Mouse (Mus musculus): ENCODE measurements at regions not wholly inside any gene's neighbourhood (a gene's known extent, or its start where the extent isn't known, plus 50 kb on each side); places are given as distances from the start of the nearest gene placed in this dataset.
"Not testable (repeated sequence)": the region's sequence is repeated elsewhere in the genome, so short reads cannot be mapped to it uniquely, and the experiment has no call there.

GRCm38 (mm10) chr3:117169740-117170139 lies 190.9 kb downstream of the Plppr4 start:
- WGBS, result 71% methylated on average over 2 of the region's 2 CpGs
- Histone ChIP-seq H3K27ac (ENCODE audit: low read length) (no peak overlapping the region), H3K9ac (ENCODE audit: low read length) (no peak overlapping the region), H3K4me2 (ENCODE audit: low read depth, low read length) (no peak overlapping the region), H3K27me3 (ENCODE audit: control insufficient read depth, insufficient read depth, low read length) (no peaks in the 10 kb centered on the region), H3K36me3 (ENCODE audit: control insufficient read depth, insufficient read depth, low read length) (no peaks in the 10 kb centered on the region), H3K9me3 (replicated peaks; ENCODE audit: control insufficient read depth, low read length) (no peaks in the 10 kb centered on the region), H3K4me3 (replicated peaks; ENCODE audit: low read length) (no peak overlapping the region), H3K4me1 (ENCODE audit: control insufficient read depth, insufficient read depth, low read length) (no peaks in the 10 kb centered on the region)
- no peak for ATAC-seq (ENCODE audit: insufficient read depth, low FRiP score)

- Histone ChIP-seq H3K9me3 (replicated peaks; ENCODE audit: control insufficient read depth, low read length) (no peaks in the 10 kb centered on the region), H3K36me3 (ENCODE audit: control insufficient read depth, insufficient read depth, low read length) (no peaks in the 10 kb centered on the region), H3K4me1 (ENCODE audit: control insufficient read depth, insufficient read depth, low read length) (no peaks in the 10 kb centered on the region), H3K9ac (ENCODE audit: low read length) (no peak overlapping the region), H3K27ac (ENCODE audit: low read length) (no peak overlapping the region), H3K4me2 (ENCODE audit: low read depth, low read length) (no peak overlapping the region), H3K4me3 (replicated peaks; ENCODE audit: low read length) (no peak overlapping the region), H3K27me3 (ENCODE audit: control insufficient read depth, insufficient read depth, low read length) (no peaks in the 10 kb centered on the region)
- ATAC-seq (ENCODE audit: insufficient read depth, low FRiP score), result 0 out of 2 replicates have a peak, but pooled peaks have one; percentile 33
- WGBS, result 14% methylated on average over 1 of the region's 1 CpGs
Measured at GRCm38 (mm10) chr3:117163046-117163445, 194.3 kb upstream of the Palmd start.

GRCm38 (mm10) chr3:117160689-117161088 lies 191.9 kb upstream of the Palmd start:
- H3K4me1 ChIP-seq (ENCODE audit: control insufficient read depth, insufficient read depth, low read length); H3K4me3 ChIP-seq (replicated peaks; ENCODE audit: low read length); H3K4me2 ChIP-seq (ENCODE audit: low read depth, low read length); H3K9ac ChIP-seq (ENCODE audit: low read length); H3K27me3 ChIP-seq (ENCODE audit: control insufficient read depth, insufficient read depth, low read length); H3K36me3 ChIP-seq (ENCODE audit: control insufficient read depth, insufficient read depth, low read length); H3K27ac ChIP-seq (ENCODE audit: low read length); H3K9me3 ChIP-seq (replicated peaks; ENCODE audit: control insufficient read depth, low read length); ATAC-seq (ENCODE audit: insufficient read depth, low FRiP score): not testable (repeated sequence)
- 93% methylated on average over 3 of the region's 3 CpGs for WGBS

GRCm38 (mm10) chr3:117155274-117155673 lies 186.5 kb upstream of the Palmd start:
- H3K4me3 ChIP-seq (replicated peaks; ENCODE audit: low read length), result no peak overlapping the region
- no peaks in the 10 kb centered on the region for H3K36me3 ChIP-seq (ENCODE audit: control insufficient read depth, insufficient read depth, low read length)
- no peak overlapping the region for H3K27ac ChIP-seq (ENCODE audit: low read length)
- no peaks in the 10 kb centered on the region for H3K4me1 ChIP-seq (ENCODE audit: control insufficient read depth, insufficient read depth, low read length)
- H3K9ac ChIP-seq (ENCODE audit: low read length), result no peak overlapping the region
- no peak overlapping the region for H3K4me2 ChIP-seq (ENCODE audit: low read depth, low read length)
- H3K27me3 ChIP-seq (ENCODE audit: control insufficient read depth, insufficient read depth, low read length), result no peaks in the 10 kb centered on the region
- peak; percentile 33; the same call in 1 of the 2 replicates for ATAC-seq (ENCODE audit: insufficient read depth, low FRiP score)
- WGBS, result 84% methylated on average over 6 of the region's 6 CpGs
- no peaks in the 10 kb centered on the region for H3K9me3 ChIP-seq (replicated peaks; ENCODE audit: control insufficient read depth, low read length)

- 49% methylated on average over 2 of the region's 2 CpGs for WGBS
- Histone ChIP-seq H3K27me3 (ENCODE audit: control insufficient read depth, insufficient read depth, low read length) (no peaks in the 10 kb centered on the region), H3K36me3 (ENCODE audit: control insufficient read depth, insufficient read depth, low read length) (no peaks in the 10 kb centered on the region), H3K4me2 (ENCODE audit: low read depth, low read length) (no peak overlapping the region), H3K4me3 (replicated peaks; ENCODE audit: low read length) (no peak overlapping the region), H3K27ac (ENCODE audit: low read length) (no peak overlapping the region), H3K4me1 (ENCODE audit: control insufficient read depth, insufficient read depth, low read length) (no peaks in the 10 kb centered on the region), H3K9ac (ENCODE audit: low read length) (no peak overlapping the region), H3K9me3 (replicated peaks; ENCODE audit: control insufficient read depth, low read length) (no peaks in the 10 kb centered on the region)
- ATAC-seq (ENCODE audit: insufficient read depth, low FRiP score), result no peak
Measured at GRCm38 (mm10) chr3:117153011-117153473, 184.3 kb upstream of the Palmd start.

GRCm38 (mm10) chr3:117152414-117152813 lies 183.6 kb upstream of the Palmd start:
- H3K9me3 ChIP-seq (replicated peaks; ENCODE audit: control insufficient read depth, low read length), result no peaks in the 10 kb centered on the region
- H3K9ac ChIP-seq (ENCODE audit: low read length), result no peak overlapping the region
- no peak for ATAC-seq (ENCODE audit: insufficient read depth, low FRiP score)
- no peak overlapping the region for H3K27ac ChIP-seq (ENCODE audit: low read length)
- 82% methylated on average over 8 of the region's 8 CpGs for WGBS
- no peaks in the 10 kb centered on the region for H3K36me3 ChIP-seq (ENCODE audit: control insufficient read depth, insufficient read depth, low read length)
- H3K4me2 ChIP-seq (ENCODE audit: low read depth, low read length), result no peak overlapping the region
- no peaks in the 10 kb centered on the region for H3K27me3 ChIP-seq (ENCODE audit: control insufficient read depth, insufficient read depth, low read length)
- H3K4me1 ChIP-seq (ENCODE audit: control insufficient read depth, insufficient read depth, low read length), result no peaks in the 10 kb centered on the region
- no peak overlapping the region for H3K4me3 ChIP-seq (replicated peaks; ENCODE audit: low read length)

- H3K27ac ChIP-seq (ENCODE audit: low read length), result no peak overlapping the region
- WGBS, result 82% methylated on average over 2 of the region's 2 CpGs
- no peaks in the 10 kb centered on the region for H3K27me3 ChIP-seq (ENCODE audit: control insufficient read depth, insufficient read depth, low read length)
- H3K4me1 ChIP-seq (ENCODE audit: control insufficient read depth, insufficient read depth, low read length), result no peaks in the 10 kb centered on the region
- H3K9ac ChIP-seq (ENCODE audit: low read length), result no peak overlapping the region
- H3K4me2 ChIP-seq (ENCODE audit: low read depth, low read length), result no peak overlapping the region
- H3K9me3 ChIP-seq (replicated peaks; ENCODE audit: control insufficient read depth, low read length), result no peaks in the 10 kb centered on the region
- no peak for ATAC-seq (ENCODE audit: insufficient read depth, low FRiP score)
- no peak overlapping the region for H3K4me3 ChIP-seq (replicated peaks; ENCODE audit: low read length)
- H3K36me3 ChIP-seq (ENCODE audit: control insufficient read depth, insufficient read depth, low read length), result no peaks in the 10 kb centered on the region
Measured at GRCm38 (mm10) chr3:117147414-117147813, 178.6 kb upstream of the Palmd start.

GRCm38 (mm10) chr3:117139835-117140234 lies 171.0 kb upstream of the Palmd start:
- WGBS, result 85% methylated on average over 2 of the region's 2 CpGs
- Histone ChIP-seq H3K4me1 (ENCODE audit: control insufficient read depth, insufficient read depth, low read length) (no peaks in the 10 kb centered on the region), H3K9ac (ENCODE audit: low read length) (no peak overlapping the region), H3K27ac (ENCODE audit: low read length) (no peak overlapping the region), H3K27me3 (ENCODE audit: control insufficient read depth, insufficient read depth, low read length) (no peaks in the 10 kb centered on the region), H3K9me3 (replicated peaks; ENCODE audit: control insufficient read depth, low read length) (no peaks in the 10 kb centered on the region), H3K36me3 (ENCODE audit: control insufficient read depth, insufficient read depth, low read length) (no peaks in the 10 kb centered on the region), H3K4me3 (replicated peaks; ENCODE audit: low read length) (no peak overlapping the region), H3K4me2 (ENCODE audit: low read depth, low read length) (no peak overlapping the region)
- no peak for ATAC-seq (ENCODE audit: insufficient read depth, low FRiP score)

- H3K4me2 ChIP-seq (ENCODE audit: low read depth, low read length), result no peak overlapping the region
Measured at GRCm38 (mm10) chr3:117138720-117139119, 169.9 kb upstream of the Palmd start.

GRCm38 (mm10) chr3:117132897-117133296 lies 164.1 kb upstream of the Palmd start:
- Histone ChIP-seq H3K4me3 (replicated peaks; ENCODE audit: low read length) (no peak overlapping the region), H3K36me3 (ENCODE audit: control insufficient read depth, insufficient read depth, low read length) (no peaks in the 10 kb centered on the region), H3K9me3 (replicated peaks; ENCODE audit: control insufficient read depth, low read length) (no peaks in the 10 kb centered on the region), H3K27me3 (ENCODE audit: control insufficient read depth, insufficient read depth, low read length) (no peaks in the 10 kb centered on the region), H3K4me2 (ENCODE audit: low read depth, low read length) (no peak overlapping the region), H3K4me1 (ENCODE audit: control insufficient read depth, insufficient read depth, low read length) (no peaks in the 10 kb centered on the region), H3K9ac (ENCODE audit: low read length) (no peak overlapping the region), H3K27ac (ENCODE audit: low read length) (no peak overlapping the region)
- no peak for ATAC-seq (ENCODE audit: insufficient read depth, low FRiP score)
- 75% methylated on average over 4 of the region's 4 CpGs for WGBS

More at GRCm38 (mm10) chr3:117138720-117139119, 169.9 kb upstream of the Palmd start:
- H3K9me3 ChIP-seq (replicated peaks; ENCODE audit: control insufficient read depth, low read length), result no peaks in the 10 kb centered on the region
- H3K36me3 ChIP-seq (ENCODE audit: control insufficient read depth, insufficient read depth, low read length), result no peaks in the 10 kb centered on the region
- no peaks in the 10 kb centered on the region for H3K27me3 ChIP-seq (ENCODE audit: control insufficient read depth, insufficient read depth, low read length)
- no peak overlapping the region for H3K4me3 ChIP-seq (replicated peaks; ENCODE audit: low read length)
- H3K9ac ChIP-seq (ENCODE audit: low read length), result no peak overlapping the region
- 68% methylated on average over 7 of the region's 7 CpGs for WGBS
- no peaks in the 10 kb centered on the region for H3K4me1 ChIP-seq (ENCODE audit: control insufficient read depth, insufficient read depth, low read length)
- no peak overlapping the region for H3K27ac ChIP-seq (ENCODE audit: low read length)
- no peak for ATAC-seq (ENCODE audit: insufficient read depth, low FRiP score)
